Mouse (Mus musculus) hindbrain, embryonic 12.5 days (tissue): ENCODE data around the gene Nsun2. TPM values are rescaled to one million over a fixed set of nuclear protein-coding genes. Genes with fewer than 3 reads are reported as not detected.
A peak's percentile ranks its signal among the peaks of the same experiment; 100 is the strongest.

Experiments used
- ATAC-seq: fragments of 200-750 bp; cut with Nextera tagmentation; 2 replicates; pipeline ENCODE4 v1.8.0; 2017; ENCODE audit warnings: moderate TSS enrichment; ENCODE audit not compliant: low FRiP score
- H3K27ac ChIP-seq: fragments of 300-500 bp; sonication (generic); 2 replicates; pipeline ENCODE4 v1.5.1; 2016; ENCODE audit warnings: mild to moderate bottlenecking
- H3K27me3 ChIP-seq: fragments of 300-500 bp; sonication (generic); 2 replicates; pipeline ENCODE4 v1.6.1; 2016; ENCODE audit warnings: mild to moderate bottlenecking
- H3K36me3 ChIP-seq: fragments of 300-500 bp; sonication (generic); 2 replicates; pipeline ENCODE4 v1.6.1; 2016; ENCODE audit warnings: mild to moderate bottlenecking
- H3K4me1 ChIP-seq: fragments of 300-500 bp; sonication (generic); 2 replicates; pipeline ENCODE4 v1.6.1; 2016
- H3K4me2 ChIP-seq: fragments of 300-500 bp; sonication (generic); replicated peaks from 2 replicates; pipeline ENCODE4 v1.6.1; 2016; ENCODE audit warnings: mild to moderate bottlenecking
- H3K4me3 ChIP-seq: fragments of 300-500 bp; sonication (generic); 2 replicates; pipeline ENCODE4 v1.5.1; 2016; ENCODE audit warnings: mild to moderate bottlenecking
- H3K9ac ChIP-seq: fragments of 300-500 bp; sonication (generic); 2 replicates; pipeline ENCODE4 v1.6.1; 2016; ENCODE audit warnings: mild to moderate bottlenecking, moderate library complexity
- H3K9me3 ChIP-seq: fragments of 300-500 bp; sonication (generic); replicated peaks from 2 replicates; pipeline ENCODE4 v1.6.1; 2016; ENCODE audit warnings: mild to moderate bottlenecking
- WGBS: fragments of 180-500 bp; shearing (Covaris S2); methylation state at CpG from one replicate; pipeline ENCODE4 v1.1.7; 2016; 5-methylcytosine and 5-hydroxymethylcytosine counted together
- polyA plus RNA-seq: library from polyadenylated mRNA; unstranded; fragments of >200 nt; fragmentation: Nextera tagmentation; extraction: Ambion mirVana; gene quantifications from 2 replicates; pipeline ENCODE4 v1.2.1, GENCODE M21; 2016

The Nsun2 gene
- polyA plus RNA-seq, 1 experiment from 2014 or later: 91.8 TPM

- no peak for ATAC-seq
- Histone ChIP-seq H3K4me3 (no peak overlapping the region), H3K27ac (no peak overlapping the region), H3K27me3 (peaks cover 4% of the 10 kb centered on the region; the same call in 1 of the 2 replicates), H3K4me1 (peaks cover 41% of the 10 kb centered on the region), H3K9ac (no peak overlapping the region), H3K4me2 (peak overlapping the region; percentile 34; the same call in 1 of the 2 replicates), H3K9me3 (no peaks in the 10 kb centered on the region), H3K36me3 (no peaks in the 10 kb centered on the region)
- WGBS: 44% methylated on average over 16 of the region's 17 CpGs
Measured at GRCm38 (mm10) chr13:69542571-69543352, 9.2 kb downstream of the Nsun2 start.

DNA sequence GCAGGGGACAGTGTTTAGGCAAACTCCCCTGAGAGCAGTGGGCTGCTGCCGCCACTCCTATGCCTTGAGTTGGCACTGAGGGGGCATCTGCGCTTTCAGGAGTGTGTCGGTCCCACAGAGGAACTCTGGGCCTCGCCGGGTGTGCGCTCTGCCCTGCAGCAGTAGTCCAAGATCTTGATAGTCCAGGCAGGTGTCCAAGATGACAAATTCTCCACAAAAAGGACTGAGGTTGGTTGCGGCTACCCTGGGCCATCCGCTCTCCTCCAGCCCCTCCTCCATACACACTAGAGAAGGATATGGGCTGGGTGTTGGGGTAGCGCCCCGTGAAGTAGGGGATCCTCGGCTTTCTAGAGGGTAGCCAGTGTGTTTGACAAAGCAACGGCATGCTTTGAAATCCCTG is 10.0 kb downstream of the Nsun2 start:
- peak overlapping the region; percentile 8; the same call in 1 of the 2 replicates for H3K9ac ChIP-seq
- H3K9me3 ChIP-seq: no peaks in the 10 kb centered on the region
- WGBS: 53% methylated on average over 12 of the region's 12 CpGs
- peaks cover 4% of the 10 kb centered on the region; the same call in 1 of the 2 replicates for H3K27me3 ChIP-seq
- peak overlapping the region; percentile 7; the same call in 1 of the 2 replicates for H3K4me3 ChIP-seq
- no peaks in the 10 kb centered on the region for H3K36me3 ChIP-seq
- H3K4me2 ChIP-seq: peak overlapping the region; percentile 34
- H3K4me1 ChIP-seq: peaks cover 35% of the 10 kb centered on the region
- H3K27ac ChIP-seq: no peak overlapping the region
- peak; percentile 35 for ATAC-seq

- no peak overlapping the region for H3K9ac ChIP-seq
- no peak overlapping the region for H3K27ac ChIP-seq
- no peaks in the 10 kb centered on the region for H3K9me3 ChIP-seq
- peaks cover 24% of the 10 kb centered on the region for H3K4me1 ChIP-seq
- H3K4me3 ChIP-seq: no peak overlapping the region
- 22% methylated on average over 3 of the region's 3 CpGs for WGBS
- H3K4me2 ChIP-seq: no peak overlapping the region
- H3K27me3 ChIP-seq: peaks cover 4% of the 10 kb centered on the region; the same call in 1 of the 2 replicates
- no peaks in the 10 kb centered on the region for H3K36me3 ChIP-seq
- ATAC-seq: peak; percentile 18
Measured at GRCm38 (mm10) chr13:69545019-69545418, 11.5 kb downstream of the Nsun2 start.

DNA sequence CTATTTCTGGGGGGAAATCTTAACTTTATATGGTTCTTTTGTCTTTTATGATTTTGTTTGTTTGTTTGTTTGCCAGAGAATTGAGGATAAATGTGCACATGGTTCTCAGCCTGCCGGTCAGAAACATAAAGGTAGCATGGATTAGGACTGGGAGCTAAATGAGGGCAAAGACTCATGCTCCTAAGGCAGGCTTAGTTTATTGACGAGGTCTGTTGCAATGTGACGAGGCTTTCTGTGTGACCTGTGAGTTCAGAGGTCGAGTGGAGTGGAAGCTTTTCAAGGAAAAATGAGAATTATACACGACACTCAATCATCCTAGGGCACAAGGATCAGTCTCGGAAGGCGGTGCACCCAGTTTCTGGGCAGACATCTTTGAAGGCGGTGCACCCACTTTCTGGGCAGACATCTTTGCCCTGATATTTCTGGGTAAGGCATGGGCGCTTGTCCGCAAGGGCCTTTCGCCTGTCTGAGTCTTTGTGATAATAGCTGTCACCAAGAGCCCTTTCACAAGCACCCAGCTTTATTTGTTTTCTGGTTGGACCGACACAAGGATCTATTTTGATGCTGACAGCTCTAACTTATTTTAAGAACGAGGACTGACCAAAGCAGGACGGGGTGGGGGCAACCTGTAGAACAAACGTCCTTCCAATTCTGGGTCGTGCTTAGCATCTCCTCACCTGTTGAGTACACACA is 14.1 kb downstream of the Nsun2 start:
- H3K36me3 ChIP-seq: no peaks in the 10 kb centered on the region
- H3K27ac ChIP-seq: no peak overlapping the region
- no peak overlapping the region for H3K9ac ChIP-seq
- no peak overlapping the region for H3K4me3 ChIP-seq
- peaks cover 4% of the 10 kb centered on the region; the same call in 1 of the 2 replicates for H3K27me3 ChIP-seq
- no peak overlapping the region for H3K4me2 ChIP-seq
- 67% methylated on average over 16 of the region's 16 CpGs for WGBS
- no peaks in the 10 kb centered on the region for H3K9me3 ChIP-seq
- peaks cover 16% of the 10 kb centered on the region for H3K4me1 ChIP-seq
- no peak for ATAC-seq

DNA sequence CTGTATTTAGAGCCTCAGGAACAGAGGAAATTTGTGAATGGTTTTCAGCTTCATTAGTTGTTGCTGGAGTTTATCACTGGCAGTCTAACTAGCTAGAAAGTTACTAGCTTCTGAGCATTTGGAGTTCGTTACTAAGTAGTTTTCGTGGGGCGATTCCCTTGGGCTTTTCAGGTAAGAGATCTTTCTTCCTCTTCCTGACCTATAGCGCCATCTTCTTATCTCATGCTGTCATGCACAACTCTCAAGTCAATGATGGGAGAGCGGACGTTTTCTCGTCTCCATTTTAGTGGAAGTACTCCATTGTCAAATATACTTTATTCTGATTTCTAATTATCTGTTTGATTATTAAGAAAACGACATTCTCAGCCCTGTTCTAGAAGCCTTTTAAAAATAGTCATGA is 16.4 kb downstream of the Nsun2 start:
- Histone ChIP-seq H3K36me3 (no peaks in the 10 kb centered on the region), H3K27ac (no peak overlapping the region), H3K4me2 (no peak overlapping the region), H3K4me3 (no peak overlapping the region), H3K9me3 (no peaks in the 10 kb centered on the region), H3K27me3 (no peaks in the 10 kb centered on the region), H3K9ac (no peak overlapping the region), H3K4me1 (no peaks in the 10 kb centered on the region)
- WGBS: 54% methylated on average over 8 of the region's 8 CpGs
- ATAC-seq: no peak

DNA sequence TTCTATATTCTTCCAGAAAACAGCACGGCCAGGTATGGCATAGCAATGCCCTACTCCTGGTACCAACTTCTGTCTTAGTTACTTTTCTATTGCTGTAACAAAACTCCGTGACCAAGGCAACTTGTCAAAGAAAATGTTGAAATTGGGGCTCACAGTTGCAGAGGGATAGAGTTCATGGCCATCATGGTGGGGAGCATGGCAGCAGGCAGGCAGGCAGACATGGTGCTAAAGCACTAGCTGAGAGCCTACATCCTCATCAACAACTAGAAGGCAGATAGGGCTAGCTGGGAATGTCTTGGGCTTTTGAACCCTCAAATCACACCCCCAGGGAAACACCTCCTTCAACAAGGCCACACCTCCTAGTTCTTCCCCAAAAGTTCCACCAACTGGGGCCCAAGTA is 17.3 kb downstream of the Nsun2 start:
- WGBS: 85% methylated on average over 2 of the region's 2 CpGs
- H3K4me1 ChIP-seq: no peaks in the 10 kb centered on the region
- H3K4me3 ChIP-seq: no peak overlapping the region
- no peak overlapping the region for H3K9ac ChIP-seq
- H3K27me3 ChIP-seq: no peaks in the 10 kb centered on the region
- H3K27ac ChIP-seq: no peak overlapping the region
- H3K4me2 ChIP-seq: no peak overlapping the region
- H3K36me3 ChIP-seq: no peaks in the 10 kb centered on the region
- no peak for ATAC-seq
- no peaks in the 10 kb centered on the region for H3K9me3 ChIP-seq

- 21% methylated on average over 5 of the region's 5 CpGs for WGBS
- ATAC-seq: no peak
Measured at GRCm38 (mm10) chr13:69553024-69553423, 19.5 kb downstream of the Nsun2 start.

GRCm38 (mm10) chr13:69554255-69554654 is 20.7 kb downstream of the Nsun2 start:
- no peak for ATAC-seq
- no peak overlapping the region for H3K4me2 ChIP-seq
- 78% methylated on average over 9 of the region's 9 CpGs for WGBS
- no peaks in the 10 kb centered on the region for H3K36me3 ChIP-seq
- no peak overlapping the region for H3K27ac ChIP-seq
- H3K9ac ChIP-seq: no peak overlapping the region
- H3K4me3 ChIP-seq: no peak overlapping the region
- peaks cover 3% of the 10 kb centered on the region for H3K4me1 ChIP-seq
- H3K27me3 ChIP-seq: no peaks in the 10 kb centered on the region
- H3K9me3 ChIP-seq: no peaks in the 10 kb centered on the region

More at GRCm38 (mm10) chr13:69553024-69553423, 19.5 kb downstream of the Nsun2 start:
- no peak overlapping the region for H3K27ac ChIP-seq
- H3K4me3 ChIP-seq: no peak overlapping the region
- H3K4me1 ChIP-seq: no peaks in the 10 kb centered on the region
- no peak overlapping the region for H3K4me2 ChIP-seq
- no peaks in the 10 kb centered on the region for H3K27me3 ChIP-seq
- H3K9ac ChIP-seq: no peak overlapping the region
- no peaks in the 10 kb centered on the region for H3K9me3 ChIP-seq
- H3K36me3 ChIP-seq: no peaks in the 10 kb centered on the region

DNA sequence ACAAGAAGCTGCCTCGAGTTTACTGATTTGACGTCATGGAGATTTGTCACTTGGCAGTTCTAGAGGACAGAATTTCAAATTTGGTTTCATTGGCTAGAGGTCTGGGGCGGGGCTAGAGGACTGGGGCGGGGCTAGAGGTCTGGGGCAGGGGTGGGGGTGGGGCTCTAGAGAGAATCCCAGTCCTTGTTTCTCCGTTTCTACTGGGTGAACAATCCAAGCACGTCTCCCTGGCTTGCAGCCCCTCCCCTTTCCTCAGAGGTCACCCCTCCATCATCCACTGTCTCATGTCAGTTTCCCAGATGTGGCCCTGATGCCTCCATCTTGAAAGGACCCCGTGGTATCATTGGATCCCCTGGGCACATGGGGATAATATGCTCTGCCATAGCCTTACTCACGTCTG is 21.5 kb downstream of the Nsun2 start:
- Histone ChIP-seq H3K27me3 (no peaks in the 10 kb centered on the region), H3K4me1 (peaks cover 9% of the 10 kb centered on the region), H3K9me3 (no peaks in the 10 kb centered on the region), H3K4me2 (no peak overlapping the region), H3K4me3 (no peak overlapping the region), H3K36me3 (no peaks in the 10 kb centered on the region), H3K27ac (no peak overlapping the region), H3K9ac (no peak overlapping the region)
- ATAC-seq: no peak
- WGBS: 29% methylated on average over 8 of the region's 8 CpGs

DNA sequence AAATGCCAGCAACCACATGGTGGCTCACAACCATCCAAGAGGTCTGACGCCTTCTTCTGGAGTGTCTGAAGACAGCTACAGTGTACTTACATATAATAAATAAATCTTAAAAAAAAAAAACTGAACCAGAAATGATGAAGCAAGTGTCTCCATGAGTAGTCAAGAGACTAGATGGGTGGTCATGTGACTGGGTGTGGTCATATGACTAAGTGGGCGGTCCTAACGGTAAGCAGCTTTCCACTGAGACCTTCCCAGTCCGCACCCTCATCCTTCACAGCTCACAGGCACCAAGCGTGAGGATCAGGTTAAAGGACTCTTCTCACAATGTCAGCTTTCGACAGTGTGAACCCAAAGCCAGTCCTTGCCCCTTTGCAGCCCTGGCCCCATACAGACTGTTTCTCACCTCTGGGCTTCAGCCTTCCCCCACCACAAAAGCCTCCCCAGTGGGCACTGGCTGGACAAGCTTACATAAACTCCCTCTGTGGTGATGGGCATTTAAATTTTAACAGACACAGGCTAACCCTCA is 22.5 kb downstream of the Nsun2 start:
- Histone ChIP-seq H3K4me2 (no peak overlapping the region), H3K27ac (no peak overlapping the region), H3K9me3 (no peaks in the 10 kb centered on the region), H3K4me3 (no peak overlapping the region), H3K36me3 (no peaks in the 10 kb centered on the region), H3K4me1 (peaks cover 9% of the 10 kb centered on the region), H3K9ac (no peak overlapping the region), H3K27me3 (no peaks in the 10 kb centered on the region)
- no peak for ATAC-seq
- 86% methylated on average over 6 of the region's 6 CpGs for WGBS

DNA sequence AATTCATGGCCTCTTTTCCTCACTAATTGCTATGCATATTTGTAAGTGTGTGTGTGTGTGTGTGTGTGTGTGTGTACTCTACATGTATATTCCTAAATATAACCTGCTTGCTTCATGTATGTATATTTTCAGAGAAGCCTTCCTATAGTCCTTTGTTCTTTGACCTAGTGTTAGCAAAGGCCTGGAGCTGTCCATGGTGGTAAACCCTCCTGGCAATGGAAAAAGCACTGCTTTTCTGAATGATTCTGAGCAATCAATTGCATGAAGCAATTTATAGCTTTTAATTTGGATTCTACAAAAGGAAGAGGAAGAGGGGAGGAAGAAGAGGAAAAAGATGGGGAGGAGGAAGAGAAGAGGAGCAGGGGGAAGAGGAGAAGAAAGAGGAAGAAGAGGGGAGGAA is 23.2 kb downstream of the Nsun2 start:
- H3K4me3 ChIP-seq: no peak overlapping the region
- peaks cover 9% of the 10 kb centered on the region for H3K4me1 ChIP-seq
- no peak overlapping the region for H3K27ac ChIP-seq
- H3K27me3 ChIP-seq: no peaks in the 10 kb centered on the region
- no peak for ATAC-seq
- no peaks in the 10 kb centered on the region for H3K9me3 ChIP-seq
- H3K9ac ChIP-seq: no peak overlapping the region
- H3K4me2 ChIP-seq: no peak overlapping the region
- no peaks in the 10 kb centered on the region for H3K36me3 ChIP-seq

DNA sequence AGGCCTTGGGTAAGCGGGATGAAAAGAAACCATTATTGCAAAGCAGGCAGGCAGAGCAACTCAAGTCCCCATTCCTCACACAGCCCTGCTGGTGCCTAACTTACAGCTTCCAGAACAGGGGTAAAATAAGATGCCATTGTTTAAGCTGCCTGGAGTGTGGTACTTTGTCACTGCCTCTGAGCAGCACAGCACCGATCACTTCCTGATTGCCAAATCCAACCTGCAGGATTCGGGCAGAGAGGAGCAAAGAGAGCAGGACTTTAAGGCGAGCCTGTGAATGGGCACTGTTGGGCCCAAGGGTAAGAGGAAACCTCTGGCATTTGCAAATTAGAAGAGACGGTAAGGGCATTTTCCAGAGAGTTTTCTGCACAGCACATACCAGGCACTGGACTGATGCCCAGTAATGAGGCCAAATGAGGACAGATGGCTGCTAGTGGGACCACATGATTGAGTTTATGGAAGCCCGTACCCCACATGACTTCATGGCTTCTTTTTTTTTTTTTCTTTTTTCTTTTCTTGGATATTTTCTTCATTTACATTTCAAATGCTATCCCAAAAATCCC is 24.6 kb downstream of the Nsun2 start:
- no peak overlapping the region for H3K27ac ChIP-seq
- WGBS: 74% methylated on average over 6 of the region's 6 CpGs
- ATAC-seq: no peak
- no peaks in the 10 kb centered on the region for H3K9me3 ChIP-seq
- H3K4me1 ChIP-seq: peaks cover 9% of the 10 kb centered on the region
- H3K27me3 ChIP-seq: no peaks in the 10 kb centered on the region
- no peak overlapping the region for H3K4me2 ChIP-seq
- no peaks in the 10 kb centered on the region for H3K36me3 ChIP-seq
- no peak overlapping the region for H3K9ac ChIP-seq
- H3K4me3 ChIP-seq: no peak overlapping the region
